Mouse (Mus musculus): ENCODE data around the gene Tspan2. TPM values are rescaled to one million over a fixed set of nuclear protein-coding genes. Genes with fewer than 3 reads are reported as not detected.
A peak's percentile ranks its signal among the peaks of the same experiment; 100 is the strongest.

Tspan2 gene
- polyA plus RNA-seq, 1 experiment from 2014 or later, result 25.8 TPM

DNA sequence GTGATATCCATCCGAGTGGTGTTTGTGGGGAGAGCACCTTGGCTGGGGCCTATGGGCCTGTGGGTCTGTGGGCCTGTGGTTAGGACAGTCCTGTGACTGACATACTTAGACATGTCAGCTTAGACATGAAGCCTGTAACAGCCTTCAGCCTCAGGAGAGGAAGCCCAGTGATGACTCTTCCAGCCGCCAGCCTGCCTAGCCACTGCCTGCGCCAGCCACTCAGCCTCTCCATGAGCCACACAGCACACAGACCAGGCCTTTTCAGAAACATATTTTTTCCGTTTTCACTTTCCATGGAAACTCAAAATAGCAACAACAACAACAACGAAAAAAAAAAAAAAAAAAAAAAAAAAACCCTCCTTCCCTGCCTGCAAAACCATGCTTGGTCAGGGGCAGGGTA is 14.4 kb downstream of the Tspan2 start:
- no peak for ATAC-seq (ENCODE audit: insufficient number of reproducible peaks, insufficient read depth, low FRiP score, low read depth)
- Histone ChIP-seq H3K36me3 (ENCODE audit: control insufficient read depth, insufficient read depth, low read length) (no peaks in the 10 kb centered on the region; the same call in 1 of the 2 replicates), H3K4me3 (ENCODE audit: low read depth, low read length) (no peak overlapping the region), H3K27me3 (ENCODE audit: control insufficient read depth, insufficient read depth, low read length) (no peaks in the 10 kb centered on the region), H3K4me1 (ENCODE audit: control insufficient read depth, insufficient read depth, low read length) (peaks cover 6% of the 10 kb centered on the region; the same call in 1 of the 2 replicates), H3K27ac (ENCODE audit: low read length) (no peak overlapping the region), H3K9me3 (ENCODE audit: control insufficient read depth, low read depth, low read length) (no peaks in the 10 kb centered on the region), H3K4me2 (replicated peaks; ENCODE audit: low read depth, low read length) (no peak overlapping the region), H3K9ac (replicated peaks; ENCODE audit: low read depth, low read length) (no peak overlapping the region)
- WGBS, result 90% methylated on average over 5 of the region's 5 CpGs

DNA sequence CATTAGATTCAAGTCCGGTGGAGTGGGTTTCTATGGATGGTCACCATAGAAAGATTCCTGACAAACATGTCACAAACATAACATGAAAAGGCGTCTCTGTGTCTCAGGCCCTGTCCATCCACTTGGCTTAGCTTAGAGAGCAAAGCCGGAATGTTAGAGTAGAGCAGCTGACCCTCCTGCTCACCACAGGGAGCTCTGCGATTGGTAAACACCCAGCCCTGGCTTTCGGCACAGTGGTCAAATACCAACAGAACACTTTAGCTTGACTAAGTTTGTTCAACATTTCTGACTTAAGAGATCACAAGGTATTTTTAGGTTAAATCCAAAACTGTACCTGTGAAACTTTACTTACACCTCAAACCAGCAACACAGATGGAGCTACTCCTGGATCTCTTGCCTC is 16.8 kb downstream of the Tspan2 start:
- 73% methylated on average over 5 of the region's 5 CpGs for WGBS
- no peak overlapping the region for H3K9ac ChIP-seq (replicated peaks; ENCODE audit: low read depth, low read length)
- no peaks in the 10 kb centered on the region for H3K9me3 ChIP-seq (ENCODE audit: control insufficient read depth, low read depth, low read length)
- no peaks in the 10 kb centered on the region for H3K4me1 ChIP-seq (ENCODE audit: control insufficient read depth, insufficient read depth, low read length)
- no peak overlapping the region for H3K4me3 ChIP-seq (ENCODE audit: low read depth, low read length)
- H3K4me2 ChIP-seq (replicated peaks; ENCODE audit: low read depth, low read length), result no peak overlapping the region
- H3K27ac ChIP-seq (ENCODE audit: low read length), result no peak overlapping the region
- ATAC-seq (ENCODE audit: insufficient number of reproducible peaks, insufficient read depth, low FRiP score, low read depth), result no peak
- H3K27me3 ChIP-seq (ENCODE audit: control insufficient read depth, insufficient read depth, low read length), result no peaks in the 10 kb centered on the region
- no peaks in the 10 kb centered on the region; the same call in 1 of the 2 replicates for H3K36me3 ChIP-seq (ENCODE audit: control insufficient read depth, insufficient read depth, low read length)

DNA sequence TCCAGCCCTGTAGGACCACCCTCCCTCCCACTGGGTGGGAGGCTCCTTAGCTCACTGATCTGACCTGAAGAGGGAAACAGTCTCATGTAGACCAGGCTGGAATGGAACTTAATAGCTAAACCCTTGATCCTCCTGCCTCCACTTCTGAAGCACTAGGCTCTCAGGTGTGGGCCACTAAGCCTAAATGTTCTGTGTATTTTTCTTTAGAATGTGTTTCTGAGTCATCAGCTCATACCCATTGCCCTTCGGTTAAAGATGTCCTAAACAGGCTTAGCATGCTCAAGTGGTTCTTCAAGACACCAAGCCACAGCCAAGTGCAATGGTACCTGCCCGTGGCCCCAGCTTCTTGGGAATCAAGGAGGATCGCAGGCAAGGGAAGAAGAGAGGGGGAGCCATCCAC is 17.2 kb downstream of the Tspan2 start:
- WGBS, result 88% methylated on average over 3 of the region's 3 CpGs
- H3K36me3 ChIP-seq (ENCODE audit: control insufficient read depth, insufficient read depth, low read length), result no peaks in the 10 kb centered on the region; the same call in 1 of the 2 replicates
- no peak overlapping the region for H3K27ac ChIP-seq (ENCODE audit: low read length)
- H3K4me3 ChIP-seq (ENCODE audit: low read depth, low read length), result no peak overlapping the region
- H3K9ac ChIP-seq (replicated peaks; ENCODE audit: low read depth, low read length), result no peak overlapping the region
- H3K4me2 ChIP-seq (replicated peaks; ENCODE audit: low read depth, low read length), result no peak overlapping the region
- ATAC-seq (ENCODE audit: insufficient number of reproducible peaks, insufficient read depth, low FRiP score, low read depth), result no peak
- H3K27me3 ChIP-seq (ENCODE audit: control insufficient read depth, insufficient read depth, low read length), result no peaks in the 10 kb centered on the region
- no peaks in the 10 kb centered on the region for H3K9me3 ChIP-seq (ENCODE audit: control insufficient read depth, low read depth, low read length)
- no peaks in the 10 kb centered on the region for H3K4me1 ChIP-seq (ENCODE audit: control insufficient read depth, insufficient read depth, low read length)

- 96% methylated on average over 4 of the region's 4 CpGs for WGBS
- no peak for ATAC-seq (ENCODE audit: insufficient number of reproducible peaks, insufficient read depth, low FRiP score, low read depth)
- Histone ChIP-seq H3K4me1 (ENCODE audit: control insufficient read depth, insufficient read depth, low read length) (no peaks in the 10 kb centered on the region), H3K9ac (replicated peaks; ENCODE audit: low read depth, low read length) (no peak overlapping the region), H3K9me3 (ENCODE audit: control insufficient read depth, low read depth, low read length) (no peaks in the 10 kb centered on the region), H3K4me3 (ENCODE audit: low read depth, low read length) (no peak overlapping the region), H3K27ac (ENCODE audit: low read length) (no peak overlapping the region), H3K4me2 (replicated peaks; ENCODE audit: low read depth, low read length) (no peak overlapping the region), H3K27me3 (ENCODE audit: control insufficient read depth, insufficient read depth, low read length) (no peaks in the 10 kb centered on the region), H3K36me3 (ENCODE audit: control insufficient read depth, insufficient read depth, low read length) (no peaks in the 10 kb centered on the region; the same call in 1 of the 2 replicates)
Measured at GRCm38 (mm10) chr3:102752053-102752452, 17.7 kb downstream of the Tspan2 start.

DNA sequence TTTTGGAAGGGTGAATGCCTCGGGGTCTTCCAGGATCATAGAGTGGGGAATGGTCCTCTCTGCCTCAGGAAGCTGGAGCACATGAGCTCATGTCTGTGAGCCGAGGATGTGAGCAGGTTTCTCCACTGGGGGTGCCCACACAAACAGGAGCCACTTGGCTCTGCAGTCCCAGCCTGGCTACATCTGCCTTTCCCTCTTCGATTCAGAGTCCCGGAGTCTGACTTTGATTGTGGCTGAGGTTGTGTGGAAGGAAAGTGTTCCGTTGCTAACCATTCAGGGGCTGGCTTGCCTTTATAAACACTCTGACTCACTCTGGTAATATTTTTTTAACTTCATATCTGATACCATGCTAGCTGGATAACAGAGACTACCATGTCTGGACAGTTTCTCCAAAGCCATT is 18.1 kb downstream of the Tspan2 start:
- ATAC-seq (ENCODE audit: insufficient number of reproducible peaks, insufficient read depth, low FRiP score, low read depth), result no peak
- WGBS, result 64% methylated on average over 5 of the region's 5 CpGs
- Histone ChIP-seq H3K27ac (ENCODE audit: low read length) (no peak overlapping the region), H3K9ac (replicated peaks; ENCODE audit: low read depth, low read length) (no peak overlapping the region), H3K9me3 (ENCODE audit: control insufficient read depth, low read depth, low read length) (no peaks in the 10 kb centered on the region), H3K36me3 (ENCODE audit: control insufficient read depth, insufficient read depth, low read length) (no peaks in the 10 kb centered on the region; the same call in 1 of the 2 replicates), H3K27me3 (ENCODE audit: control insufficient read depth, insufficient read depth, low read length) (no peaks in the 10 kb centered on the region), H3K4me1 (ENCODE audit: control insufficient read depth, insufficient read depth, low read length) (no peaks in the 10 kb centered on the region), H3K4me2 (replicated peaks; ENCODE audit: low read depth, low read length) (no peak overlapping the region), H3K4me3 (ENCODE audit: low read depth, low read length) (no peak overlapping the region)

- H3K4me3 ChIP-seq (ENCODE audit: low read depth, low read length), result no peak overlapping the region
- no peak overlapping the region for H3K4me2 ChIP-seq (replicated peaks; ENCODE audit: low read depth, low read length)
- no peak overlapping the region for H3K27ac ChIP-seq (ENCODE audit: low read length)
- H3K9me3 ChIP-seq (ENCODE audit: control insufficient read depth, low read depth, low read length), result no peaks in the 10 kb centered on the region
- ATAC-seq (ENCODE audit: insufficient number of reproducible peaks, insufficient read depth, low FRiP score, low read depth), result 0 out of 2 replicates have a peak, but pooled peaks have one; percentile 48
- 38% methylated on average over 1 of the region's 1 CpGs for WGBS
- no peaks in the 10 kb centered on the region for H3K4me1 ChIP-seq (ENCODE audit: control insufficient read depth, insufficient read depth, low read length)
- no peaks in the 10 kb centered on the region for H3K27me3 ChIP-seq (ENCODE audit: control insufficient read depth, insufficient read depth, low read length)
- H3K36me3 ChIP-seq (ENCODE audit: control insufficient read depth, insufficient read depth, low read length), result no peaks in the 10 kb centered on the region; the same call in 1 of the 2 replicates
- H3K9ac ChIP-seq (replicated peaks; ENCODE audit: low read depth, low read length), result no peak overlapping the region
Measured at GRCm38 (mm10) chr3:102755801-102756200, 21.5 kb downstream of the Tspan2 start.

- H3K36me3 ChIP-seq (ENCODE audit: control insufficient read depth, insufficient read depth, low read length), result no peaks in the 10 kb centered on the region; the same call in 1 of the 2 replicates
- H3K9me3 ChIP-seq (ENCODE audit: control insufficient read depth, low read depth, low read length), result no peaks in the 10 kb centered on the region
- WGBS, result 85% methylated on average over 6 of the region's 6 CpGs
- H3K9ac ChIP-seq (replicated peaks; ENCODE audit: low read depth, low read length), result no peak overlapping the region
- H3K4me3 ChIP-seq (ENCODE audit: low read depth, low read length), result no peak overlapping the region
- no peaks in the 10 kb centered on the region for H3K27me3 ChIP-seq (ENCODE audit: control insufficient read depth, insufficient read depth, low read length)
- H3K27ac ChIP-seq (ENCODE audit: low read length), result no peak overlapping the region
- no peak for ATAC-seq (ENCODE audit: insufficient number of reproducible peaks, insufficient read depth, low FRiP score, low read depth)
- H3K4me1 ChIP-seq (ENCODE audit: control insufficient read depth, insufficient read depth, low read length), result no peaks in the 10 kb centered on the region
- no peak overlapping the region for H3K4me2 ChIP-seq (replicated peaks; ENCODE audit: low read depth, low read length)
Measured at GRCm38 (mm10) chr3:102757019-102757418, 22.7 kb downstream of the Tspan2 start.

DNA sequence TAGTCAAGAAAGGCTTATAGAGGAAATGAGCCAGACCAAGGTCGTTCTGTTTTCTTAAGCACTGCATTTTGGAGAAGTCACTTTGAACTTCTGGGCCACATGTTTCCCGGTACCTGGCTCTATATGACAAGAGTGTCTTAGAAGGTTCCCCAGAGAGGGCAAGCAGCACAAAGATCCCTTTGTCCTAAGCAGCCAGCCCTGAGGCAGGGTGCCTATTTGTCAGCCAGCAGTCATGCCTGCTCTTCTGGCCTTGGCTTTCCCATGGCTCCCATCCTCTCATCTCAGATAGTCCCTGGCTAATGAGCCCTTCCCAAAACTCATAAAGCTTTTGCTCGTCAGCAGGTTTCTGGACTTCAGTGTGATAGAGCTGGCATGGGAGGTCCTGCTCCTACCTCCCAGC is 25.9 kb downstream of the Tspan2 start:
- ATAC-seq (ENCODE audit: insufficient number of reproducible peaks, insufficient read depth, low FRiP score, low read depth), result no peak
- Histone ChIP-seq H3K4me2 (replicated peaks; ENCODE audit: low read depth, low read length) (no peak overlapping the region), H3K9me3 (ENCODE audit: control insufficient read depth, low read depth, low read length) (no peaks in the 10 kb centered on the region), H3K4me3 (ENCODE audit: low read depth, low read length) (no peak overlapping the region), H3K27ac (ENCODE audit: low read length) (no peak overlapping the region), H3K36me3 (ENCODE audit: control insufficient read depth, insufficient read depth, low read length) (no peaks in the 10 kb centered on the region; the same call in 1 of the 2 replicates), H3K27me3 (ENCODE audit: control insufficient read depth, insufficient read depth, low read length) (no peaks in the 10 kb centered on the region), H3K4me1 (ENCODE audit: control insufficient read depth, insufficient read depth, low read length) (peaks cover 7% of the 10 kb centered on the region; the same call in 1 of the 2 replicates), H3K9ac (replicated peaks; ENCODE audit: low read depth, low read length) (no peak overlapping the region)
- WGBS, result 83% methylated on average over 3 of the region's 3 CpGs

DNA sequence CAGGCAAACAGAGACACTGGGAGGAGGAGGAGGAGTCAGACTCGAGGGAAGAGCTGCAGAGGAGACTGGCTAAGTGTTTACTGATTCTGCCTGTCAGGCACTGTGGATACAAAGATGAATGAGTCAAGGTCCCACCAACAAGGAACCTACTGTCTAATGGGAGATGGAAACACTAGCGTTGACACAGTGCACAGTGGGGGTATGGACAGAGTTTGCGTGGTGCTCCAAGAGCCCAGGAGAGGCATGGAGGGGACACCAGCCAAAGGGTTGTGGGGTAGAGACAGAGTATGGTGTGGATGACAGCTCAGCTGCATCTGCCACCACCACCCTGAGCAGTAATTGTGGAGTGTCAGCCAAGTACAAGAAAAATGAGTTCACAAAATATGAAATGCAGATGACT is 28.1 kb downstream of the Tspan2 start:
- no peak overlapping the region for H3K27ac ChIP-seq (ENCODE audit: low read length)
- no peak for ATAC-seq (ENCODE audit: insufficient number of reproducible peaks, insufficient read depth, low FRiP score, low read depth)
- H3K4me1 ChIP-seq (ENCODE audit: control insufficient read depth, insufficient read depth, low read length), result peaks cover 7% of the 10 kb centered on the region; the same call in 1 of the 2 replicates
- H3K4me3 ChIP-seq (ENCODE audit: low read depth, low read length), result no peak overlapping the region
- no peaks in the 10 kb centered on the region for H3K9me3 ChIP-seq (ENCODE audit: control insufficient read depth, low read depth, low read length)
- H3K9ac ChIP-seq (replicated peaks; ENCODE audit: low read depth, low read length), result no peak overlapping the region
- H3K27me3 ChIP-seq (ENCODE audit: control insufficient read depth, insufficient read depth, low read length), result no peaks in the 10 kb centered on the region
- no peaks in the 10 kb centered on the region; the same call in 1 of the 2 replicates for H3K36me3 ChIP-seq (ENCODE audit: control insufficient read depth, insufficient read depth, low read length)
- WGBS, result 39% methylated on average over 3 of the region's 3 CpGs
- H3K4me2 ChIP-seq (replicated peaks; ENCODE audit: low read depth, low read length), result no peak overlapping the region
